Mouse (Mus musculus) MEL (cell line): ENCODE results near the gene Gm29797.

ENCODE experiments used
- CHD2 ChIP-seq: IDR thresholded peaks from 2 replicates; pipeline ENCODE4 v1.6.1; 2011; ENCODE audit warnings: low read length, improper control_type of control experiment
- CTCF ChIP-seq, 3 experiments: IDR thresholded peaks in 2 of 3; conservative IDR thresholded peaks in 1 of 3; 2 replicates each; pipeline ENCODE4 v1.5.1; 2011 to 2012; ENCODE audit warnings: low read length in 3 of 3, low read depth in 2 of 3, mild to moderate bottlenecking in 2 of 3, improper control_type of control experiment in 1 of 3, inconsistent platforms in 1 of 3, mixed read lengths in 1 of 3, moderate library complexity in 1 of 3; ENCODE audit not compliant: control insufficient read depth in 1 of 3, insufficient read depth in 1 of 3, poor library complexity in 1 of 3, severe bottlenecking in 1 of 3
- EP300 ChIP-seq, 2 experiments: IDR thresholded peaks; 2 replicates each; pipeline ENCODE4 v1.6.1; 2011; ENCODE audit warnings: improper control_type of control experiment in 2 of 2, low read length in 2 of 2, low read depth in 1 of 2, mild to moderate bottlenecking in 1 of 2
- MAFK ChIP-seq: IDR thresholded peaks from 2 replicates; pipeline ENCODE4 v1.6.1; 2011; ENCODE audit warnings: low read depth, mild to moderate bottlenecking, low read length, improper control_type of control experiment, borderline replicate concordance
- MEF2A ChIP-seq: IDR thresholded peaks from 2 replicates; pipeline ENCODE4 v1.6.1; 2014; ENCODE audit warnings: low read depth, mild to moderate bottlenecking, inconsistent platforms, low read length, improper control_type of control experiment; ENCODE audit not compliant: poor library complexity, insufficient replicate concordance, severe bottlenecking; ENCODE audit errors: extremely low read depth
- MYC ChIP-seq: IDR thresholded peaks from 2 replicates; pipeline ENCODE4 v1.6.1; 2011; ENCODE audit warnings: low read depth, mild to moderate bottlenecking, low read length, improper control_type of control experiment, moderate library complexity
- NRF1 ChIP-seq: IDR thresholded peaks from 2 replicates; pipeline ENCODE4 v1.6.1; 2014; ENCODE audit warnings: low read depth, mild to moderate bottlenecking, inconsistent platforms, low read length, improper control_type of control experiment, moderate library complexity; ENCODE audit not compliant: poor library complexity, insufficient read depth, severe bottlenecking
- POLR2A ChIP-seq, 2 experiments: IDR thresholded peaks; 2 replicates each; pipeline ENCODE4 v1.6.1; 2011 to 2012; ENCODE audit warnings: low read length in 2 of 2, mild to moderate bottlenecking in 2 of 2, control low read depth in 1 of 2, improper control_type of control experiment in 1 of 2, low read depth in 1 of 2, moderate library complexity in 1 of 2; ENCODE audit not compliant: control insufficient read depth in 1 of 2, insufficient read depth in 1 of 2, poor library complexity in 1 of 2
- RAD21 ChIP-seq: IDR thresholded peaks from 2 replicates; pipeline ENCODE4 v1.6.1; 2011; ENCODE audit warnings: mild to moderate bottlenecking, low read depth, low read length, improper control_type of control experiment
- TAL1 ChIP-seq: IDR thresholded peaks from 2 replicates; pipeline ENCODE4 v1.6.1; 2012; ENCODE audit warnings: mild to moderate bottlenecking, inconsistent platforms, low read length, moderate library complexity, mixed read lengths
- USF1 ChIP-seq: IDR thresholded peaks from 2 replicates; pipeline ENCODE4 v1.6.1; 2014; ENCODE audit warnings: low read depth, mild to moderate bottlenecking, inconsistent platforms, low read length, improper control_type of control experiment, moderate library complexity

DNA sequence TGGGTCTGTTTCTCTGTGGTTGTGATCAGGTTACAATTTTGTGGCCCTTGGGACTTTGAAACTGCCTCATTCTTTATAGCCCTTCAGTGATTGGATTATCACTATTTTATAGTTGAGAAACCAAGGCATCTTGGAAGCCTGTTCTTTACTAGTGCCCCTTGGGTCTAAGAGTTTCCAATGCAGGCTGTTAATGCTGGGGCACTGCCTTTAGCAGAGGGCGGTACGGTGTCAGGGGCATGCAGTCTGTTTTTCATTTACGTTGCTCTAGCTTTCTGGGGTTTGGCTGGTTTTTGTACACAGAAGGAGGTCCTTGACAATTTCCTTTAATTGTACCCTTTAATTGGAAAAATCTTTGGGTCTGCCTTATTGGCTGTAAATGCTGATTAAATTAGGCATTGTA is 11.2 kb upstream of the Gm29797 start:
- TF ChIP-seq MYC (no peak), USF1 (no peak), RAD21 (no peak), CTCF (IDR thresholded peaks at IDR 0.05 in 2 of 3, conservative IDR thresholded peaks at IDR 0.05 in 1 of 3; ENCODE audit: control insufficient read depth in 1 of 3, insufficient read depth in 1 of 3, low read depth in 2 of 3, low read length in 3 of 3, poor library complexity in 1 of 3, severe bottlenecking in 1 of 3) (no peak), CHD2 (no peak), POLR2A (IDR thresholded peaks at IDR 0.05; ENCODE audit: control insufficient read depth in 1 of 2, insufficient read depth in 1 of 2, low read depth in 1 of 2, low read length in 2 of 2, poor library complexity in 1 of 2) (no peak), TAL1 (no peak), MEF2A (no peak), MAFK (no peak), EP300 (IDR thresholded peaks at IDR 0.05; ENCODE audit: low read depth in 1 of 2, low read length in 2 of 2) (no peak), NRF1 (no peak)
